Mouse (Mus musculus) lung, postnatal 4 days (tissue): ENCODE results near the gene Olfr285.

Source experiments
- DNase-seq, 2 experiments: peaks; one replicate each; pipeline ENCODE4 v3.0.0; 2021

Gene Olfr285

DNA sequence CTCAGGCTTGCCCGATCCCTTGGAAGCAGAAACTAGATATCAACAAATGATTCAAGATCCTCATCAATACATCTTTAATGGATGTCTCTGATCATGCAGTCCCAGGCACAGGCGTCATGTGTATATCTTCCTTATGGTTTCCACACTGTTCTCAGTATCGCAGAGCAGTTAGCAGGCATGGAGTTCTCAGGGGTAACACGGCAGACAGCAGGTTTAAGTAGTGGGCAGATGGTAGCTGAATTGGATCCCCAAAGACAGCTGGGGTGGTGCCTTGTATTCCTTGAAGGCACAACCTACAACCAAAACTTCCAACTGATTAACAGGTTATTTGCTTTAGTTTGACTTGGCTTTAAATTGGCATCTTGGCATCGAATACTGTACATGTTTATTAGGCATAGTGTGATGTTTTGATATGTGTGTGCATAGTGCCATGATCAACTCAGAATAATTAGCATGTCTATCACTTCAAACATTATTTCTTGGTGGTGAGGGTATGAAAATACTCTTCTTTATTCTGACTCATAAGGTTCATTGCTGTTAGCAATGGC, at the start of gene Olfr285:
TSS of gene Olfr285 (minus strand) at position 177 of the 548 bp plus-strand sequence.
- no peak for DNase-seq

DNA sequence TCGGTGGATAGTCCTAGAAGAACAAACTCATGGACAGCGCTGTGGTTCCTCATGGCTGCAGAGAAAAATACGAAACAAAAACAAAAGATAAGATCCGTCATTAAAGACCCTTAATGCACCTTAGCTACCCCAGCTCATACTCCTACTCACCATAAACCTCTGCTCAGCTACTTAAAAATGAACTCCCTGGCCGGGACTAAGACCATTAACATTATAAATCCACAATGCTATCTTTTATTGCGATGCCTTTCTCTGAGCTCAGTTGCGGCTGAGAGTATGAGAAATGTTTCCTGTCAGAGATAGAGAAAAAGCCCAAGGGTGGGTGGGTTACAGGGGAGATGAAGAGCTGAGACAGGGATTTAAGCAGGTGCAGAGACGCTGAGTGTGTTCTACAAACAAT, 23.7 kb upstream of the Olfr285 start, which contains the start of gene Olfr284:
TSS of gene Olfr284 (minus strand) at position 101 of the 400 bp plus-strand sequence.
- DNase-seq, result no peak

DNA sequence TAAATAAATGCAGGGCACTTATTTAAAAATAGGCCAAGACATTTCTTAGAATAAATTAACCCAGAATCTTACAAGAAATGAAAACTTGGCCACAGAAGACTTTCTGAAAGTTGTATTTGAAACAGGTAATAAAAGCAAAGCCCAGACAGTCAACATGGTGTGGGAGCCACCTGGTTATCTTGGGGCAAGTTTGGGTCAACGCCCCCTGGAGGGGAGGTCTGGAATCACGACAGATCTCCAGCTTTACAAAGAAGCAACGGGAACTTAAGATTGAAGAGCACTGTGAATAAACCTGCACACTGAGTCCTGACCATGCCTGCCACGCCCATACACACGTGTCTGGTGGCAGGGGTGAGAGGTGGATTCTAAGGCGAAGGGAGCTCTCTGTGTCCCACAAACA, 1.4 kb downstream of the Olfr285 start:
- DNase-seq, result no peak

DNA sequence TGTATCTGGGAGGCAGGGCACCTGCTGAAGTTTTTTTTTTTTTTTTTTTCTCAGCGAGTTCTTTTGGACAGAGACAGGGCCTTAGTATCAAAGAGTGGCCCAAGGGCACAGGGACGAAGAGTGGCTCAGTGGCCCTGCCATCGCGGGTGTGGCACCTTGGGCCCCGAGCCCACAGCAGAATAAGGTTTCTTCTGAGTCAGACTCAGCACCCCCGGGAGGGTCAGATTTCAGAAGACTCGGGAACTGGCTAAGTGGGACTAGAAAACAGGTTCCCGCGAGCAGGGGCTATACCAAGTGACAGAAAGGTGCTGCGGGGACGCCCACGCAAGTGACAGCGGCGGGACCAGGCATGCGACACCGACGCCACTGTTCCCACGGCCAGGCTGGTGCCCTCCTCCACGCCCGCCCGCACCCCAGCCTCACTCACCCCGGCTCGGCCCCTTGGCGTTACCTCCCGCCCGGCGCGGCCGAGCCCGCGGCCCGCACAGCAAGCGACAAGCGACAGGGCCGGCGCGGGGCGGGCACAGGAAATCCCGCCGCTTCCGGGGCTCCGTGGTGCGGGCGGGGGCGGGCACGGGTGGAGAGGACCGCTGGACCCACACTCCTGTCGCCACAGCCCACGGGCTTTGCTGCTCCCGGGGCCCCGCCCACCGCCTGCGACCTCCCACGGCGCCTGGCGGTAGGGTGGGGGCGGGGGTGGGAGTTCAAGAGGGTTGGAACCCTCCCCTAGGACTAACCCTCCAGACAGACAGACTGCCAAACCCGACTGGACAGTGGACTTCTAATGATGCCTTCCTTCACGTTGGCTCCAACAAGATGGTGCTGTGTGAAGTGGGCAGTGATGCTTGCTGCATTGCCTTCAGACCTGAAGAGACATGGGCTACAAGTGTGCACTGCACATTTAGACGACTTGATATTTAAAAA, 21.3 kb downstream of the Olfr285 start, which contains the start of gene Zfp641:
TSS of gene Zfp641 (minus strand) at position 534 of the 924 bp plus-strand sequence.
- peak; percentile 51 to 70 for DNase-seq

DNA sequence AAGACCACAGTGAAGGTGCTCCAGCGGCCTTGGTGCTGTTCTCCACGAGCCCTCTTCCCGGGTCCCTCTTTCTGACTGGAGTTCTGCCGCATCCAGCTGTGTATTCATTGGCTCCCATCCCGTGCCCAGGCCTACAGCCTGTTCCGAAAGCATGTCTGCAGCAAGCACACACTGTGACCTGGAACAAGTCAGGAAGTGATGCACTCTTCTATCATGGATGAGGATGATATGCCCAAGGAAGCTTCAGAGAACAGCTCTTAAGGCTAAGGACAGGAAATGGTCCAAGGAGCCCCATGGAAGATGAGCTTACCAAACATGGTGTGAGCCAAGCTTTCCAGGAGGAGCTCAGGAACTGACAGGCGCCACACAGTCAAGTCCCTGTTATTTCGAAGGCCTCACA, 23.5 kb downstream of the Olfr285 start:
- no peak for DNase-seq

DNA sequence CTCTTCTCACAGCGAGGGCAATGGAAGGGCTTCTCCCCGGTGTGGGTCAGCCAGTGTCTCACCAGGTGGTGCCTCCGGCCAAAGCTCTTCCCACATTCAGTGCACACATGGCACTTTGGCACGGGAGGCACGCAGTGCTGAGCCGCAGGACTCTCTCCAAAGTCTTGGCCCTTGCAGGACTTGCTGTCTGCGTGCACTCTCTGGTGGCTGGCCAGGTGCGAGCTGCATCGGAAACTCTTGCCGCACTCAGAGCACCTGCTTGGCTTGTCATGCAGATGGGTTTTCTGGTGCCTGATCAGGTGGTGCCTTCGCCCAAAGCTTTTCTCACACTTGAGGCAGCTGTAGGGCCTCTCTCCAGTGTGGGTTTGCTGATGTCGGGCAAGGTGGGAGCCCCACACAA, 28.6 kb downstream of the Olfr285 start:
- DNase-seq, result no peak

DNA sequence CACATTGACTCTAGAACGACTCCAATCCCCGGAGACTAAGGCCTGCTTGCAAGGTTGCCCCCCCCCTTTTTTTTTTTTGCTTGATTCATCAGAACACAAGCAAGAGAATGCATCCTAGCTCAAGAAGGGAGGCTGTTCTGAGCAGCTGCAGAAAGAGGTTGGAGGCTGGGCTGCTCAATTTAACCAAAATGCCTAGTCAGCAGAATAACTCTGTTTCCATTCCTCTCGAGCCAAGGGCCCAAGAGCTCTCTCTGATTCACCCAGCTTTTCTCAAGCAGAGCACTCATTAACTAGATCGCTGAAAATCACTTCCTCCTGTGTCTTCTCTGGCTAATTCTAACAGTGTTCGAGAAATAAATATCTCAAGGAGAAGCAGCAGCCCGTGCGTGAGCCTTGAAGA, 30.7 kb downstream of the Olfr285 start:
- no peak for DNase-seq
